Mouse (Mus musculus) lung, adult 2 months (tissue): Measurements from ENCODE around the gene Smim15.

Experiments used
- CTCF ChIP-seq: fragments of 200-500 bp; IDR thresholded peaks from 2 replicates; pipeline ENCODE4 v1.5.1; 2011; ENCODE audit warnings: mild to moderate bottlenecking, low read length, control low read depth; ENCODE audit not compliant: insufficient read depth
- POLR2A ChIP-seq: fragments of 200-500 bp; IDR thresholded peaks from 2 replicates; pipeline ENCODE4 v1.6.1; 2011; ENCODE audit warnings: low read depth, mild to moderate bottlenecking, control low read depth, low read length, borderline replicate concordance; ENCODE audit errors: extremely low read depth

DNA sequence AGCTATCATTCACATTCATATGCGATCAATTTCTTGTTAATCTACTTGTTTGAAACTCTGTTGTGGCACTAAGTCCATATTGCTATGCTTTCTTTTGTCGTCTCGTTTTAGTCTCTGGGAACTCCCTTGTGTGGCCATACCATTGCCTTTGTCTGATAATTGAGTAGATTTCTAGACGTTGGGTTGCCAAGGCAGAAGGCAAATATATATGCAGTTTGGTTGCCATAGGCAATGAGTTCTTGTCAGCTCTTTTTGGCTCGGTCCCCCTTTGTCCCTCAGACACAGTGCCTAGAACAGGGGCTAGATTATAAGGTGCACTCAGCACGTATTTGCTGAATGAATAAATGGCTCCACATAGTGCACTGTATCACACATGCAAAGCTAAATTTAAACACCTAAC is 20.1 kb downstream of the Smim15 start:
- TF ChIP-seq CTCF (no peak), POLR2A (no peak)
